Mouse (Mus musculus): ENCODE data around the gene Mknk1. TPM values are rescaled to one million over a fixed set of nuclear protein-coding genes. Genes with fewer than 3 reads are reported as not detected.

Mknk1 gene
- total RNA-seq, 2 experiments from 2014 or later, result 49.5 to 55.6 TPM

DNA sequence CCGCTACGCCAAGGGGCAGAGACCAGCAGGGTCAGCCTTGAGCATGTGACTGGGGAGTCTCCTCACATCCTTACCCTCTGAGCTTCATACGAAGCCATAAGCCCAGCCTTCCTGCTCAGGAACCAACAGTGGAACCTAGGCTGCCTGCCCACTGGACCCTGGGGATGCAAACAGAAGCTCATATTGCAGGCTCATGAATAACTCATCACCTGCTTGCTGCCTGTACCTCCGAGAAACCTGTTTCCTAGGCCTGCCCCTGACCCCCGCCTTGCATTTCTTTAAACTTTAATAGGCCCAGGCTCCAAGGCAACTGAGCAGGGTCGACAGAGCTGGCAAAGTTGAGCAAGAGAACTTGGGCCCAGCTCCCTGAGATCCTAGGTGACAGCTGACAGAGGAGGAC is 45.0 kb downstream of the Mknk1 start, which contains the start of gene Kncn:
Gene Kncn, plus strand, starts transcription at position 379 of the 400 bp plus-strand sequence.
- TF ChIP-seq CTCF (conservative IDR thresholded peaks at IDR 0.05), result no peak
- Histone ChIP-seq H3K27ac (no peak within 1 kb of the TSS), H3K4me3 (no peak within 1 kb of the TSS)
- no peak for DNase-seq (ENCODE audit: low spot score in 2 of 2)

DNA sequence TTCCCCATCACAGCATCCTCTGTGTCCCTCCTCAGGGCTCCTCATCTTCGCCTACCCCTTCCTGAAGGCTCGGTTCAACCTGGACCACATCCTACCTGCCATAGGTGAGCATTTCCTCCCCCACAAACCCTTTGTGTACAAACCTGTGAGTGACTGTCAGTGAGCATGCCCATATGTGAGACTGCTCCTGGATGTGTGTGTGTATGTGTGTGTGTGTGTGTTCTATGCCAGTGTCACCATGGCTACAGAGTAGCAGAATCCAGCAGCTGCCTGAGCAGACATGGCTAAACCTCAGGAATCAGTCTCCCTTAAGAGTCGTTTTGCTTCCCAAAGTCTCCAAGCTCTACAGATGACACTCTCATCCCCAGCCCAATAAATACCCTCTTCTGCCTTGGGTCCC is 46.8 kb downstream of the Mknk1 start:
- Histone ChIP-seq H3K4me3 (no peak overlapping the region), H3K27ac (no peak overlapping the region)
- TF ChIP-seq CTCF (conservative IDR thresholded peaks at IDR 0.05), result no peak
- DNase-seq (ENCODE audit: low spot score in 2 of 2), result peak; percentile 19

DNA sequence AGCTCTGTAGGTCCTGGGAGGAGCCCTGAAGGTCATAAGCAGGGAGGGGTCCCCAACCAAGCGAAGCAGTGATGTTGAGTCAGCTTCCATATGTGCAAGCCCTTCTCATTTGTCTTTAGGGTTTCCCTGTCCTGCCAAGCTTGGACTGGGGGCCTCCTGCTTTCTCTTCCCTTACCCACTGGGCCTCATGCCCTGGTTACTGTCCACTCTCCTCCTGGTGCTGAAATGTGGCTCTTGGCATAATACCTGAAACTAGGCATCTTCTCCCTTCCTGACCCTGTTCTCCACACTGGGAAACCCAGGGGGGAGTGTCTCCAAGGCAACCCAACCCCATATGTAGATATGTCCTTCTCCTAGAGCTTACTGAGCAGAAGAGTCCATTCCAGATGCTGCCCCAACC is 47.9 kb downstream of the Mknk1 start:
- Histone ChIP-seq H3K27ac (no peak overlapping the region), H3K4me3 (no peak overlapping the region)
- no peak for DNase-seq (ENCODE audit: low spot score in 2 of 2)
- no peak for TF ChIP-seq CTCF (conservative IDR thresholded peaks at IDR 0.05)

DNA sequence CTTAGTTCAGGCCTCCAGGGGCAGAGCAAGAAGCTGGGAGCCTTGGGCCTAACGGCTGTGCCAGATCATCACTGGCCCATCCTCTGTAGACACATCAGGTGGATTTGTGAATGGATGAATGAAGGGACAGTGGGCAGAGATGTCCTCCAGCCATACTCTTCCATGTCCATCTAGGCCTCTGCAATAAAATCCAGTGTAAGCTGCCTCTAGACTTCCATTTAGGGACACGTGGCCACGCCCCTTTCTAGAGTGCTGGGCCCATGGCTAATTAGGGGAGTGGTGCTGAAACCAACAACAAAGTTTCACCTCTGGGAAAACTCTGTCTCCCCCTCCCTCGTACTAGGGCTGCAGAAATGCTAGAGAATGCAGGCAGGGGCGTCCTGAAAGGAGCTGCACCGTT is 51.1 kb downstream of the Mknk1 start:
- no peak overlapping the region for H3K27ac ChIP-seq
- no peak for DNase-seq (ENCODE audit: low spot score in 2 of 2)
- no peak for TF ChIP-seq CTCF (conservative IDR thresholded peaks at IDR 0.05)
- peak overlapping the region; percentile 41 for H3K4me3 ChIP-seq

DNA sequence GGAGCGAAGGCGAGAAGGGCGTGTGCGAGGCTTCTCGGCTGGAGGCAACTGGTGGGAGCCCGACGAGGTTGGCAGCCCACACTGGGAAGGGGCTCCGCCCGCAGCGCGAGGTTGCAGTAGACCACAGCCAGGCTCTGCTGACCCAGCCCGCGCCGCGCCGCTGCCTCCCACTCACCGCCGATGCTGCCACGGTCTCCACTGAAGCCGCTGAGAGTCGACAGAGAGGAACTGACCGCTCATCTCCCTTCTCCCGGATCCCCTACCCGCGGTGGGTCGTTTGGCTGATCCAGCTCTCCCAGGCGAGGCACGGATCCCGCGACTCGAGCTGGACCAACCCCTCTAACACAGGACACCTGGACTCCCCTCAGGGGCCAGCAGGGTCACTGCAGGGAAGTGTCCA is 51.6 kb downstream of the Mknk1 start, which contains the start of gene 6430628N08Rik:
Gene 6430628N08Rik, plus strand, starts transcription at position 113 of the 400 bp plus-strand sequence.
- H3K27ac ChIP-seq, result no peak within 1 kb of the TSS
- no peak for DNase-seq (ENCODE audit: low spot score in 2 of 2)
- no peak for TF ChIP-seq CTCF (conservative IDR thresholded peaks at IDR 0.05)
- peak within 1 kb of the TSS; percentile 41 for H3K4me3 ChIP-seq

DNA sequence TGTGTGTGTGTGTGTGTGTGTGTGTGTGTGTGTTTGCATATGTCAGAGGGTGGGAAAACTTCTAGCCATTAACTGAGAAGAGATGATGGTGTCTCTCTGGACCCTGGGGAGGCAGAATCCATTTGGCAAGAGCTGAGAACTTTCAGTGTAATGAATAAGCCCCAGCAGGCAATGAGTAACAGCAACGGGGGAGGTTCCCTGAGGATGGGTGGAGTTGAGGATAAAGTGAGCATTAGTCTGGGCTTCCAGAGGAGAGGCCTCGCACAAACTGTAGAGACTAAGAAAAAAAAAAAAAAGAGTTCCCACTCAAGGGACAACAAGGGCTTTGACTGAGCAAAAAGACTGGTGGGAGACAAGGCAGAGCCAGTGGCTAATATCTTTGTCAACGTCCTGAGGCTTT is 55.3 kb downstream of the Mknk1 start:
- no peak for TF ChIP-seq CTCF (conservative IDR thresholded peaks at IDR 0.05)
- H3K4me3 ChIP-seq, result no peak overlapping the region
- DNase-seq (ENCODE audit: low spot score in 2 of 2), result no peak
- H3K27ac ChIP-seq, result no peak overlapping the region

DNA sequence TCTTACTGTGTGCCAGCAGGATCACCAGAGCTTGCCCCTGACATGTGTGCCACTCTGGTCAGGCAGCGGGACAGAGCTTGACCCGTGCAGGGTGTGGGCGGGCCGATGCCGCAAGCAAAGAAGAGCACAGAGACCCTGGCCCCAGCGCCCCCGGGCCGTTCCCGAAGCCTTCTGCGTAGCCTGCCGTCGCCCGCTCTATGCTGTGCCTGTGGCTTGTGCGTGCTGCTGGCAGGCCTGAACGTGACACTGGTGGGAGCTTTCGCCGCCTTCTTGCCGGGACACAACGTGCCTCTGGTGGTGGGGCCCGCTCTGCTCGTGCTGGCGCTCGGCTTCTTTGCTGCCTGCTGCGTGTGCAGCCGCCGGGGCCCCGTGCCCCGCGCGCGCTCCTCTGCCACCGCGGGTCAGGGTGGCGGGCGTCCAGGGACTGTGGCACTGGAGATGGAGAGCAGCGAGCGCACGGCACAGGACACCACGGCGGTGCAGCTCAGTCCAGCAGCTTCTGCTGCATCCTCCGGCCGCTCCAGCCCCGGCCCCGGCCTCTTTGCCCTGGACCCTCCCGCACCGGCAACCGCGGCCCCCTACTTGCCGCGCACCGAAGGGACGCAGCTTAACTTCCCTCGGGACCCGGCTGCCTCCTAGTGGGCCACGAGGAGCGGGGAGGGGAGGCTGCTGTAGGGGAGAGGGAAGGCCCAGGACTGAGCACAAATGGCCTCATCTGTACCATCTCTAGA is 59.1 kb downstream of the Mknk1 start:
- Histone ChIP-seq H3K4me3 (peak overlapping the region; percentile 40), H3K27ac (no peak overlapping the region)
- TF ChIP-seq CTCF (conservative IDR thresholded peaks at IDR 0.05), result peak; percentile 50
- no peak for DNase-seq (ENCODE audit: low spot score in 2 of 2)

DNA sequence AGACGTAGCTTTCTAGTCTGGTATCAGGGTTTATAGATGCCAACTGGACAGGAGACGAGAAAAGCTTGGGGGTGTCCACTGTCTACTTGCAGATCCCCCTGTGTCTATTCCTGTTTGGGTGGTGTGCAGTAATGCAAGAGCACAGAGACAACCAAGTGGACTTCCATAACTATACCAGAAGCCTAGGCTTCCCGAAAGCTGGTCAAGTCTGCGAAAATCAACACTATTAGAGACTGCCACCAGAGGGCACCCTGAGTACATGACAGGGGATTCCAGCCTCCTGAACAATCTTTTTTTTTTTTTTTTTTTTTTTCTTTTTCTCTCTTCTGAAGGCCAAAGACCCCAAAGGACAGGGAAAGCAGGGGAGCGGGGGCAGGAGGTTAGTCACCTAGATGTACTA is 63.8 kb downstream of the Mknk1 start:
- Histone ChIP-seq H3K27ac (no peak overlapping the region), H3K4me3 (no peak overlapping the region)
- peak; percentile 61 to 91 for DNase-seq (ENCODE audit: low spot score in 2 of 2)
- peak; percentile 86 for TF ChIP-seq CTCF (conservative IDR thresholded peaks at IDR 0.05)

DNA sequence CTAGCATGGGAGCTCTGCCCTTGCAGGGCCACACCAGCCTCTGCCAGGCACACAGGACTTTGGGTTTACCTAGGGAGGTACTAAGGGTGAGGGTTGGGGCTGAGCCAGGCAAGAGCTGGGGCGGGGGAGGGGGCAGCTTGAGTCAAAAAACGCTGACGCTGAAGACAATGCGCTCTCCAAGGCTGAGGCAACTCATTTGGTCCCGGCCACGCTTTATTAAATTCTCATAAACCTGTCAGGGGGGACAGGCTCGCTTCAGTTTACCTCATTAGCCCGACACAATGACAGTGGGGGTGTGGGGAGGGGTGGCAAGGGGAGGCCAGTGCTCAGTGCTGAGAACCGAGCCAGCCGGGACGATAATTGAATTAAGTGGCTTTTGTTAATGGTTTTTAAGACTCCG is 65.4 kb downstream of the Mknk1 start:
- no peak overlapping the region for H3K4me3 ChIP-seq
- no peak for TF ChIP-seq CTCF (conservative IDR thresholded peaks at IDR 0.05)
- no peak for DNase-seq (ENCODE audit: low spot score in 2 of 2)
- H3K27ac ChIP-seq, result no peak overlapping the region

DNA sequence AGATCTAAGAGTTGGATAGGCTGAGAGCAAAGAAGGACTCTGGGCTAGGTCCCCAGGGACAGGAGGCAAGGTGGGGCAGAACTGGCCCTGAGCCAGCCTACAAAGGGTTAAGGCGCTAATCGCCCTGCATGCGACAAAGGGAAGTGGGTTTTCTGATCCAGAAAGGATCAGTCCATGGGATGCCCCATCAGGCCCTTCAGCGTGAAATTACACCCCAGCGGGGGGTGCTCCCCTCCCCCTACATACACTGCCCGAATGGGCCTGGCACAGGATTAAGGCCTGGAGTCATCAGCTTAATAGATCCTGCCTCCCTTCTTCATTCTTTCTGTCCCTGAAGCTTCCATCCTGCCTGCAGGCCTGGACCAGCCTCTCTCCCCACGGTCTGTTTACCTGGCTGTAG is 66.7 kb downstream of the Mknk1 start:
- no peak for DNase-seq (ENCODE audit: low spot score in 2 of 2)
- no peak overlapping the region for H3K4me3 ChIP-seq
- no peak overlapping the region for H3K27ac ChIP-seq
- TF ChIP-seq CTCF (conservative IDR thresholded peaks at IDR 0.05), result no peak

DNA sequence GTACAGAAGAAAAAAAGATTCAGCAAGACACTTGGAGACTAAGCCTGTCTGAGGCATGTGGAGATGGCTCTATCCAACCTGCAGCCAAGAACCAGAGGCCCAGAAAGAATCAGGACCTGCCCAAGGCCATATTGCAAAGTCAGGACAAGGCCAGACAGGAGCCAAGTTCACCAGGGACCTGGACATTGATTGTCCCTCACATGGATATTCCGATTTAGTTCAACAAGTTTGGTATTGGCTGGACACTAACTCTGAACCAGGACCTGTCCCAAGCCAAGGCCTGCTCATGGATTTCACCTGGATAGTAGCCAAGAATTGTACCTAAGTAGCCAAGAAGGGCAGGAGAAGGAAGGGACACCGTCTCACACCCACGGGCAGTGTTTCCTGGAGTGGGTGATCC is 67.8 kb downstream of the Mknk1 start:
- no peak for TF ChIP-seq CTCF (conservative IDR thresholded peaks at IDR 0.05)
- no peak overlapping the region for H3K4me3 ChIP-seq
- H3K27ac ChIP-seq, result no peak overlapping the region
- DNase-seq (ENCODE audit: low spot score in 2 of 2), result no peak

DNA sequence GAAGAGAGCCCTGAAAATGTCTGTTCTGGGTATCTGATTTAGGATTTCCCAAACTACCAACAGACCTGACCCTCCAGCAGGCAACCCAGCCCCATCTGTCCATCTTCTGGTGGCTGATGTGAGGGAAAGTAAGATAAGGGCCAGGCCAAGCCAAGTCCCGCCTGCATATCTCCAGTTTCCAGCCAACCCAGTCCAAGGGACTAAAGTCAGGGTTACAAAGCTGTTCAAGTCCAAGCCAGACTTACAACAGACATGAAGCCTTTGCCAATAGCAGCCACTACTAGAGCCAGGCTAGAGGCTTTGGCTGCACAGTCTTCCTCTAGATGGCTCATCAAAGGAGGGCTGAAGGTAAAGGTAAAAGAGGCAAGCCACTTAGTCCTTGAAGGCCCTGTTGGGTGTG is 69.0 kb downstream of the Mknk1 start:
- no peak for DNase-seq (ENCODE audit: low spot score in 2 of 2)
- Histone ChIP-seq H3K4me3 (no peak overlapping the region), H3K27ac (no peak overlapping the region)
- TF ChIP-seq CTCF (conservative IDR thresholded peaks at IDR 0.05), result no peak

DNA sequence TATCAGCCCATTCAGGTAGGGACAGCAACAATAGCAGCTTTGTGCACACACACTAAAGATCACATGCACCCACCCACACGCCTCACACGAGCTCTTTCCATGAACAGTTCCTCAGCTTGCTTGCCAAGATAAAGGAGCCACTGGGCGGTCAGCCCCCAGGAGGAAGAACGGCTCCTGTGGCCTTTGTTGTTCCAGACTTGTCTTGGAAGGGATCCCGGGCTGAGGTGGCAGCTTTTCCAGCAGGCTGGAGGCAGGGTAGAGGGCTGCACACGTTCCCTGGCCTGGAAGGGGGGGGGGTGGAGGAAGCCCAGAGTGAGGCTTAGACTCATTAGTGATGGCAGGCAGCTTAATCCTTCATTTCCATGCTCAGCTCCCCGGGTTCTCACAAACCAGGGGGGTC is 69.6 kb downstream of the Mknk1 start:
- no peak overlapping the region for H3K27ac ChIP-seq
- no peak overlapping the region for H3K4me3 ChIP-seq
- no peak for TF ChIP-seq CTCF (conservative IDR thresholded peaks at IDR 0.05)
- DNase-seq (ENCODE audit: low spot score in 2 of 2), result peak in 1 of 2 experiments; percentile 19

DNA sequence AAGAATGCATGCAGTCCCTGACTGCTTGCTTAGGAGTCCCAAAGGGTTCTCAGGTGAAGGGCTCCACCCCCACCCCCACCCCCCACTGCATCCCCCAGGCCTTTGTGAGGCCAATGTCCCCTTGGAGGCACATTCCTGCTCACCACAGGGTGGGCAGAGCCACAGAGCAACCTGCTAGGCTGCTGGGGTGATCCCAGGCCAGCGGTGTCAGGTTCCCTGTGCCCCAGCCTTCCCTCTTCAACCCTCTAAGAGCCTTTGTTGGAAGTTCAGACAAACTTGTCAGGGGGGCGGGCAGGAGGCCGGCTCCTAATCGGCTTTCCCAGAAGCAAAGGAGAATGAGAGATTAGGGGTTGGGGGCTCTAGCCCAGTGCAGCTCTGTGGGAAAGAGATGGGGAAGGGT is 72.6 kb downstream of the Mknk1 start:
- no peak overlapping the region for H3K27ac ChIP-seq
- no peak overlapping the region for H3K4me3 ChIP-seq
- TF ChIP-seq CTCF (conservative IDR thresholded peaks at IDR 0.05), result no peak
- DNase-seq (ENCODE audit: low spot score in 2 of 2), result no peak
